Mouse (Mus musculus) lung, adult 2 months (tissue): ENCODE results near the gene Elovl6. TPM values are rescaled to one million over a fixed set of nuclear protein-coding genes. Genes with fewer than 3 reads are reported as not detected.

Source experiments
- DNase-seq: peaks from one replicate; pipeline ENCODE4 v3.0.0; 2022
- H3K4me1 ChIP-seq: fragments of 200-500 bp; 2 replicates; pipeline ENCODE4 v1.6.1; 2011; ENCODE audit warnings: low read length; ENCODE audit not compliant: control insufficient read depth, insufficient read depth
- H3K4me3 ChIP-seq: fragments of 200-500 bp; replicated peaks from 2 replicates; pipeline ENCODE3; 2011; ENCODE audit warnings: low read depth, mild to moderate bottlenecking, control low read depth, low read length; ENCODE audit errors: extremely low read depth
- CTCF ChIP-seq: fragments of 200-500 bp; IDR thresholded peaks from 2 replicates; pipeline ENCODE4 v1.5.1; 2011; ENCODE audit warnings: mild to moderate bottlenecking, low read length, control low read depth; ENCODE audit not compliant: insufficient read depth
- POLR2A ChIP-seq: fragments of 200-500 bp; IDR thresholded peaks from 2 replicates; pipeline ENCODE4 v1.6.1; 2011; ENCODE audit warnings: low read depth, mild to moderate bottlenecking, control low read depth, low read length, borderline replicate concordance; ENCODE audit errors: extremely low read depth
- WGBS: fragments of 180-500 bp; shearing (Covaris S2); methylation state at CpG from one replicate; pipeline ENCODE4 v1.1.7; 2018; 5-methylcytosine and 5-hydroxymethylcytosine counted together
- polyA plus RNA-seq: library from polyadenylated mRNA; depleted of rRNA; stranded (reverse); fragments of >200 nt; gene quantifications from 2 replicates; pipeline ENCODE4 v1.2.3, GENCODE M21; 2012

The Elovl6 gene
- polyA plus RNA-seq, 1 experiment = 25.1 TPM

DNA sequence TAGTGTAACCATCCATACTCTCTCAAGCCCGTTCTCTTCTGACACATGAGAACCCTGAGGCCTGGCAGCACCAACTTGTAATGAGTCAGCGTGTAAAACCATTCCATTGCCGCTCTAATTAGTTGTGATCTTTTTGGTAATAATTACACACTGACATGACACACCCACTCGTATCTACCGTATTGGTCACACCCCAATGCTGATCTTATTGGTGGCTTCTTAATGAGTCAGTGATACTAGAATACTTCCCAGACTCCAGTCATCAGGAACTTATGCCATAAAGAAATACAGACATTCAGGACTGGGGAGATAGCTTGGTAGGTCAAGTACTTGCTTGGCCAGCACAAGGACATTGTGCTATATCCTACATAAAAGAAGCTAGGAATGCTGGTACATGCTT lies 39.5 kb downstream of the Elovl6 start:
- WGBS = 95% methylated on average over 5 of the region's 5 CpGs
- Histone ChIP-seq H3K4me3 (no peak overlapping the region), H3K4me1 (no peaks in the 10 kb centered on the region)
- no peak for DNase-seq
- TF ChIP-seq CTCF (no peak), POLR2A (no peak)

DNA sequence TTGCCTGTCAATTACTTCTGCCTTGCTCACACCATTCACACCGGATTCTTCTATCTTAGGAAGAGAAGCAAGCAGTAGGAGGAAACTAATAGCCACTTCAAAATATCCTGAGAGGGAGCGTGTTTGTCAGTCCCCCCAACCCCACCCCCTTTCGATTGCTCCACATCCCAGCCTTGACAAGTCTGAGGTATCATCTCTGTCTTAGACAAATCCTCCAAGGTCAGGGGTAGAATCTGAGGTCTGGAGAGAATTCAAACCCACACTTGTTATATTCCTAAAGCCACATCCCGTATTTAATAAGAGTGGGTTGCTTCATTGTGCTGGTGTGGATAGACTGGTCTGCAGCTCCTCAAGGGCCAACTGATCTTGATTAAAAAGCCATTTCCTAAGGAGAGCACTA lies 40.8 kb downstream of the Elovl6 start:
- WGBS = 83% methylated on average over 4 of the region's 4 CpGs
- H3K4me3 ChIP-seq = no peak overlapping the region
- no peaks in the 10 kb centered on the region for H3K4me1 ChIP-seq
- TF ChIP-seq POLR2A (no peak), CTCF (no peak)
- no peak for DNase-seq

DNA sequence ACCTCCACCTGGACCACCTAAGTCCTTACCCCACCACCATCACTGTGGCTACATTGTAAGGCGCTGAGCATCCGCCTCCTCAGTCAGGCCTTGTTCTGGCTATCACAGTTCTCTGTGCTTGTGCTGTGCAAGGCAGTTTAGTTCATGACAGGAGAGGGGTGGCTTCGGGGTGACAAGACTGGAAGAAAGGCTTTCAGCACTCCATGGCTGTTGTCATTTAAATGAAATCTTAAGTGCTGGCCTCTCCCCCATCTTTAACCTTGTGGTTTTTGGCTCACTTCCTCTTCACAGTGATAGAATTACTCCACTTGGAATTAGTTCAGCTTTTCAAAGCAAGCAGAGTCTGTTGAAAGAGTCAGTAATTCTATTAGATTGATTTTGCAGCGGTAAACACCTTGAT lies 41.5 kb downstream of the Elovl6 start:
- Histone ChIP-seq H3K4me1 (no peaks in the 10 kb centered on the region), H3K4me3 (no peak overlapping the region)
- 75% methylated on average over 4 of the region's 4 CpGs for WGBS
- TF ChIP-seq CTCF = no peak
- TF ChIP-seq POLR2A = no peak
- DNase-seq = no peak

DNA sequence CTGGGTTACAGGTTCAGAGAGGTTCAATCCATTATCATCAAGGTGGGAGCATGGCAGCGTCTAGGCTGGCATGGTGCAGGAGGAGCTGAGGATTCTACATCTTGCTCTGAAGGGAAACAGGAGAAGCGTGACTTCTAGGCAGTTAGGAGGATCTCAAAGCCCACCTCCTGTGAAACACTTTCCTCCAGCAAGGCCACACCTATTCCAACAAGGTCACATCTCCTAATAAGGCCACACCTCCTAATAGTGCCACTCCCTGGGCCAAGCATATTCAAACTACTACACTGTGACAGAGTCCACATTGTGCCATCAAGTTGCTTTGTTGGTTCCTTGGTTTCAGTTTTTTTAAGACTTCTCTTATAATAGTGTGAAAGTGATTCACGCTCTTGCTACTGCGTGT lies 42.9 kb downstream of the Elovl6 start:
- H3K4me3 ChIP-seq = no peak overlapping the region
- no peaks in the 10 kb centered on the region for H3K4me1 ChIP-seq
- no peak for DNase-seq
- 94% methylated on average over 4 of the region's 4 CpGs for WGBS
- TF ChIP-seq CTCF = no peak
- no peak for TF ChIP-seq POLR2A

DNA sequence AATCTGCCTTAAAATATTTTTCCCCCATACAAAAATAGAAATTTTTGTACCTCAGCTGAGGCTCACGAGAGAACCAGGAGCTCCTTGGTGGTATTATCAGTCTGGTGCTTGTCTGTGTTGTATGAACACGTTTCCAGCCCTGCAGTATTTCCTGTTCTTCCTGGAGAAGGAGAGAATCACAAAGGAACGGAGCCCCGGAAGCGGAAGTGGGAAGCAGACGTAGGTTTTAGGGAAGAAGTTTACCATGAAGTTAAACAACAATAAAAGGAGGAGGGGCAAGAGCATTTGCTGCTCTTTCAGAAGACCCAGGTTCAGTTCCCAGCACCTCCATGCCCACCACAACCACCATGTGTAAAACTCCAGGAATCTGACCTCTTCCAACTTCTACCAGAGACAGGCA lies 44.4 kb downstream of the Elovl6 start:
- TF ChIP-seq CTCF = no peak
- no peak for TF ChIP-seq POLR2A
- no peak for DNase-seq
- H3K4me3 ChIP-seq = no peak overlapping the region
- WGBS = 76% methylated on average over 6 of the region's 6 CpGs
- H3K4me1 ChIP-seq = no peaks in the 10 kb centered on the region

DNA sequence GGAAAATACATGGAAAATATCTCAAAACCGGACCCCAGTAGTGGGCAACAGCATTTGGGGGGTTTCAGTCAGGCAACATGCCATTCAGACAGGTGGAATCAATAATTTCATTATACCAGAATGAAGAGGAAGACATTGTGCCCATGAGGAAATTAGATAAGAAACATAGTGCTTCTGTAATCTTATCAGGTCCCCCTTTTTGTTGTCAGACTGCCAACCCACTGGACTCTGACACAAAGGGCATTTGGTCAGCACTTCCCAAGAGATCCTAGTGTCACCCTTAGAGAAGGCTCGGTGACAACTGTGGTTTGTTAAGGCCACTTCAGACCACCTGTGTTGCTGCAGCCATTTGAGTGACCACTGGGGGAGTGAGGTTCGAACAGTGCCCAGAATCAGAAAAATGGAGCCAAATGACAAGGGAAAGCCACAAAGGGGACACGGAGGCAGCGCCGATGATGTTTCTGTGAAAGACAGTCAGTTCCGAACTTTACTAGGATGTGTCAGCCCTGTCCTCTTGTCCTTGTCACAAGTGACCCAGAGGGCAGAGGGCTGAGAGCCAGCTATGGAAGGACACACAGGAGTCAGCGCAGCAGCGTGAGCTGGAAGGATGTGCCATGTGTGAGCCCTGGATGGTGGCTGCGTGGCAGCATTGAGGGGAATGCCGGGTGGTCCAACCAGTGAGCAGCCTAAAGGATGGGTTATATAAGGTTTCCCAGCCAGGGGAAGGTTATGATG lies 46.8 kb downstream of the Elovl6 start:
- Histone ChIP-seq H3K4me3 (no peak overlapping the region), H3K4me1 (no peaks in the 10 kb centered on the region)
- DNase-seq = no peak
- 86% methylated on average over 11 of the region's 11 CpGs for WGBS
- TF ChIP-seq CTCF (no peak), POLR2A (no peak)

DNA sequence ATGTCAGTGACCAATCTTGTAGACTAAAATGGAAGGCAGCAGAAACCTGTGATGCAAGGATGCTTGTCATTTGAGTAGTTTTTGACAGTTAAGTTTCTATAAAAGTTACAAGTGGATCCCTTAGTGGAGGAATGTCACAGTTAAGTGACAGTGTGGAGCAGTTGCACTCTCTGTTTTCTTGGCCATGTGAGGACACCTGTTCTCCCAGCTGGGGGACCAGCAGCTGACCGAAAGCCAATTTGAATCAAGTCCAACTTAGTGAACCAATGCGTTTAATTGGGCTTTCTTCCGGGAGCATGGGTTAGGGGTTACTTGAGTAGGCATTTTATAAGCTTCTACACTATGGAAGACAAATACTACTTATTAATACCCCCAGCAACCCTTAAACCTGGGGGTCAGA lies 48.9 kb downstream of the Elovl6 start:
- Histone ChIP-seq H3K4me3 (no peak overlapping the region), H3K4me1 (no peaks in the 10 kb centered on the region)
- TF ChIP-seq POLR2A = no peak
- WGBS = 75% methylated on average over 3 of the region's 3 CpGs
- DNase-seq = no peak

DNA sequence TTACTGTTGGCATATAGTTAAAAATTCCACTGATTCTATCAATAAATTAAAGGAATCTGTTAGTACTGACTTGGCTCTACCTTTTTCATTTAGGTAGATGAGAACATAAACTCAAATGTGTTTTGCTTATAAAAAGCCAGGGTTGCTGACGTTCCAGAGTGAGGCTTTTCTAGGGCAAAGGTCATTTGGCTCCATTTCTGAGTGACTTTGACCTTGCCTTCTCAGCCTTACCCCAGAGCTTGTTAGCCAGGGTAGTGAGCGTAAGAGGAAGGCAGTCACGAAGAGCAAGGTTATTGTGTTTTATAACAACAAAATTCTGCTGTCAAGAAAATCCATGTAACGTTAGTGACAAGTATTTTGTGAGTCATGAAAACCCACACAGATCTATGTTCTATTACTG lies 50.3 kb downstream of the Elovl6 start:
- no peak for DNase-seq
- no peak for TF ChIP-seq CTCF
- no peak for TF ChIP-seq POLR2A
- H3K4me1 ChIP-seq = no peaks in the 10 kb centered on the region
- H3K4me3 ChIP-seq = no peak overlapping the region
- WGBS = 74% methylated on average over 4 of the region's 4 CpGs

DNA sequence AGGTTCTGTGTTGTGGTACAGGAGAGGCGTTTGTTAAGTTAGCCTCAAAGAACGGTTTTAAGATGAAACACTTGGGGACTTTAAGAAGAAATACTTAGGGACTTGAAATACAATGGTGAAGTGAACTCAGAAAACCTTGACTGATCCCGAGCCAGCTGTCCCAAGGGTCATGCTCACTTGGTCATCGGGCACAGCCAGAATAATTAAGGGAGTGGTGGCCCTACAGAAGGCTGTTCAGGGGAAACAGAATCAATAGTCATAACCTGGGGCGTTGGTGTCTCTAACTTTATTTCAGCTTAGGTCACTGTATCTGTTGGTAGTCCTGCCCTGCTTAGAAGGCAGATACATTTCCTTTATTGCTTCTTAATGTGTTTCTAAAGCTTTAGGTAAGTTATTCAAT lies 51.1 kb downstream of the Elovl6 start:
- TF ChIP-seq POLR2A (no peak), CTCF (no peak)
- Histone ChIP-seq H3K4me1 (no peaks in the 10 kb centered on the region), H3K4me3 (no peak overlapping the region)
- no peak for DNase-seq
- WGBS = 83% methylated on average over 5 of the region's 5 CpGs

DNA sequence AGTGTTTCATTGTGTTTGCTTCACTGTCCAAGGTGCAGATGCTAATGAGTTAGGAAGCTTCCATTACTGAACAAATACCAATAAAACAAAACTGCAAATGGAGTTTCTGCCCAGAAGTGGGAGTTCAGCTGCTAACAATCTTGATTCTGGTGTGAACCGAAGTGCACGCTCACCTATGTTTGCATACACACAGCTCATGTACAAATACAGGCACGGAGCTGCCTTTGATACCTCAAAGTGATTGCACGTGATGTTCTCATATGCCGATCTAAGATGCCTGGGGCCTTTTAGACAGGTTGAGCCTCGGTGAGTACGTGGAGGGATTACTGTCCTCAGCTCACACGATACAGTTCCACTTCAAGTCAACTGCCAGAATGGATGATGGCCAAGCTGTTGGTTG lies 55.8 kb downstream of the Elovl6 start:
- no peak for TF ChIP-seq CTCF
- WGBS = 82% methylated on average over 8 of the region's 8 CpGs
- no peak overlapping the region for H3K4me3 ChIP-seq
- H3K4me1 ChIP-seq = no peaks in the 10 kb centered on the region
- DNase-seq = no peak
